23 mouse cellular contexts compared by ENCODE assay signal in the genomic region with DNA sequence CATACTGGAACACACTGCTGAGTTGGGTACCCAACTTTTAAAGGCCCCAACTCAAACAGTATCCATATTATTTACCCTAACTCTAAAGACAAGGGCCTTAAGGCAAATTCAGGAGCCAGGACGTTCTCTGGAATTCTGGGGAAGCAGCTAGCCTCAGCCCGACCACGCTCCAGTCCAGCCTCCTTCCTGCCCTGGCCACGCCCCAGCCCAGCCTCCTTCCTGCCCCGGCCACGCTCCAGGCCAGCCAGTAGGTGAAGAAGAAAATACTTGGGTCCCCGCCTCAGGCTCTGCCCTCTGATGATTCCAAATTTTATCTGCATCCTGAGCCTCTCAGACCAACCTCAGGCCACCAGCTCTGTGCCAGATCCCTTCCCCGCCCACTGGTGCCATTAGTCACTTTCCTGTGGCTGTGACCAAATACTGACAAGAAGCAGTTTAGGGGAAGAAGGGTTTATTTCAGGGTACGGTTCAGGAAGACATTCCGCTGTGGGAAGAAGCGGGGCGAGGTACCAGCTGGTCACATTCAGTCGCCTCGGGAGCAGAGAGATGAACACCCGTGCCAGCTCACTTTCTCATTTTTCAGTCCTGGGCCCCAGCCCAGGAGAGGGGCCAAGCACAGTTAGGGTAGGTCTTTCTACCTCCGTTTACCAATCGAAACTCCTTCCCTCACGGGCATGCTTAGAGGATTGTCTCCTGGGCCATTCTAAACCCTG. TPM values are rescaled to one million over a fixed set of nuclear protein-coding genes. Genes with fewer than 3 reads are reported as not detected.
DNase-seq lines count a peak whose midpoint lies in the region; ATAC-seq and TF ChIP-seq lines count a peak whose summit lies in the region.
"Had no signal": no experiment of that assay in that cellular context is flagged by ENCODE, and none has a peak within 500 bp of the region (broad histone marks: within the 10 kb centered on the region; RNA-seq: fewer than 3 reads in every experiment).

No protein-coding gene starts in this region.

- ATAC-seq in liver, embryonic 11.5 days (replicated peaks; ENCODE audit: low FRiP score), result peak; percentile 59; the same call in 1 of the 2 replicates
- 0 out of 2 replicates have a peak, but pooled peaks have one; percentile 26 for ATAC-seq in megakaryocyte progenitor cell, adult 5-6 weeks (replicated peaks; ENCODE audit: poor library complexity)
- no peak for ATAC-seq in hindbrain, embryonic 16.5 days
- no peak for ATAC-seq in midbrain, embryonic 14.5 days (ENCODE audit: low FRiP score, low TSS enrichment)
- ATAC-seq: forebrain, embryonic 15.5 days; liver, embryonic 12.5 days had no signal

- H3K4me1 ChIP-seq in liver, embryonic 11.5 days (replicated peaks; ENCODE audit: control insufficient read depth, insufficient read depth, low read length), result no peaks in the 10 kb centered on the region
- H3K4me1 ChIP-seq in E14TG2a.4 (replicated peaks; ENCODE audit: low read depth, low read length), result 0 out of 2 replicates have a peak, but pooled peaks cover 4% of the 10 kb centered on the region
- no peaks in the 10 kb centered on the region for H3K4me1 ChIP-seq in hindbrain, embryonic 16.5 days (ENCODE audit: control insufficient read depth, insufficient read depth, low read depth, low read length)
- H3K4me1 ChIP-seq in midbrain, embryonic 14.5 days (ENCODE audit: control insufficient read depth, insufficient read depth, low read length), result no peaks in the 10 kb centered on the region
- H3K4me1 ChIP-seq: forebrain, embryonic 15.5 days; hindbrain, embryonic 13.5 days; kidney, embryonic 15.5 days; liver, embryonic 12.5 days; midbrain, embryonic 12.5 days had no signal

- H3K36me3 ChIP-seq in liver, embryonic 11.5 days (ENCODE audit: control insufficient read depth, insufficient read depth, low read length), result no peaks in the 10 kb centered on the region
- no peaks in the 10 kb centered on the region for H3K36me3 ChIP-seq in E14TG2a.4 (ENCODE audit: insufficient read depth, low read length)
- H3K36me3 ChIP-seq in hindbrain, embryonic 16.5 days (ENCODE audit: control insufficient read depth, insufficient read depth, low read length), result no peaks in the 10 kb centered on the region
- no peaks in the 10 kb centered on the region for H3K36me3 ChIP-seq in midbrain, embryonic 14.5 days (ENCODE audit: control insufficient read depth, insufficient read depth, low read length)
- H3K36me3 ChIP-seq: forebrain, embryonic 15.5 days; hindbrain, embryonic 13.5 days; kidney, embryonic 15.5 days; liver, embryonic 12.5 days; midbrain, embryonic 12.5 days had no signal

- no peak overlapping the region for H3K4me3 ChIP-seq in gastrocnemius, adult 2 months
- H3K4me3 ChIP-seq in liver, embryonic 11.5 days (ENCODE audit: low read depth, low read length), result no peak overlapping the region
- H3K4me3 ChIP-seq in E14TG2a.4 (replicated peaks; ENCODE audit: low read length), result 0 out of 2 replicates have a peak overlapping the region, but pooled peaks have one; percentile 3
- no peak overlapping the region for H3K4me3 ChIP-seq in hindbrain, embryonic 16.5 days (ENCODE audit: low read length)
- no peak overlapping the region for H3K4me3 ChIP-seq in midbrain, embryonic 14.5 days (replicated peaks; ENCODE audit: low read depth, low read length)
- H3K4me3 ChIP-seq: forebrain, embryonic 15.5 days; hindbrain, embryonic 13.5 days; kidney, embryonic 15.5 days; liver, embryonic 12.5 days; midbrain, embryonic 12.5 days had no signal

- peak; percentile 28 for DNase-seq in gastrocnemius, adult 2 months
- DNase-seq in gastrocnemius, postnatal 36 days, result no peak
- DNase-seq in liver, embryonic 11.5 days (ENCODE audit: low spot score), result no peak
- DNase-seq in liver, result no peak
- no peak for DNase-seq in midbrain, embryonic 14.5 days
- DNase-seq: cerebellum, adult 11 months; cerebellum, postnatal 10 days; gastrocnemius, postnatal 25 days; heart, postnatal 10 days; layer of hippocampus, postnatal 36 days; lung, adult 2 months; lung, postnatal 4 days; spleen, adult 18-20 months had no signal

- H3K9me3 ChIP-seq in liver, embryonic 11.5 days (ENCODE audit: control insufficient read depth, low read length), result no peaks in the 10 kb centered on the region
- H3K9me3 ChIP-seq in E14TG2a.4 (ENCODE audit: low read length), result peaks cover 30% of the 10 kb centered on the region
- H3K9me3 ChIP-seq in hindbrain, embryonic 16.5 days (ENCODE audit: control insufficient read depth, low read length), result no peaks in the 10 kb centered on the region
- no peaks in the 10 kb centered on the region for H3K9me3 ChIP-seq in midbrain, embryonic 14.5 days (ENCODE audit: control insufficient read depth, low read length)
- H3K9me3 ChIP-seq: forebrain, embryonic 15.5 days; hindbrain, embryonic 13.5 days; kidney, embryonic 15.5 days; liver, embryonic 12.5 days; midbrain, embryonic 12.5 days had no signal

- no peak overlapping the region for H3K4me2 ChIP-seq in liver, embryonic 11.5 days
- H3K4me2 ChIP-seq in hindbrain, embryonic 16.5 days (ENCODE audit: low read length), result no peak overlapping the region
- no peak overlapping the region for H3K4me2 ChIP-seq in midbrain, embryonic 14.5 days (ENCODE audit: low read length)
- H3K4me2 ChIP-seq: forebrain, embryonic 15.5 days; heart, embryonic 11.5 days; hindbrain, embryonic 13.5 days; kidney, embryonic 15.5 days; liver, embryonic 12.5 days; midbrain, embryonic 12.5 days had no signal

- no peak for TF ChIP-seq CTCF in gastrocnemius, adult 2 months (IDR thresholded peaks at IDR 0.05)
- TF ChIP-seq CTCF in E14TG2a.4 (conservative IDR thresholded peaks at IDR 0.05; ENCODE audit: low read length), result no peak

- no peak overlapping the region for H3K27ac ChIP-seq in gastrocnemius, adult 2 months
- no peak overlapping the region for H3K27ac ChIP-seq in liver, embryonic 11.5 days (ENCODE audit: low read depth, low read length)
- H3K27ac ChIP-seq in hindbrain, embryonic 16.5 days (ENCODE audit: low read depth, low read length), result no peak overlapping the region
- no peak overlapping the region for H3K27ac ChIP-seq in midbrain, embryonic 14.5 days (replicated peaks; ENCODE audit: low read depth, low read length)
- H3K27ac ChIP-seq: forebrain, embryonic 15.5 days; hindbrain, embryonic 13.5 days; kidney, embryonic 15.5 days; liver, embryonic 12.5 days; midbrain, embryonic 12.5 days had no signal

- H3K9ac ChIP-seq in liver, embryonic 11.5 days (ENCODE audit: low read depth, low read length), result no peak overlapping the region
- no peak overlapping the region for H3K9ac ChIP-seq in hindbrain, embryonic 16.5 days (ENCODE audit: low read depth, low read length)
- H3K9ac ChIP-seq in midbrain, embryonic 14.5 days (replicated peaks; ENCODE audit: low read length), result no peak overlapping the region
- H3K9ac ChIP-seq: forebrain, embryonic 15.5 days; hindbrain, embryonic 13.5 days; kidney, embryonic 15.5 days; liver, embryonic 12.5 days; midbrain, embryonic 12.5 days had no signal

- intact Hi-C loops in gastrocnemius, adult 2 months (cut with DNase I), result loop anchor here (10.0 kb wide), 1 partner anchor 369 kb away; a partner anchor contains a TSS
- intact Hi-C loops in gastrocnemius, postnatal 36 days (cut with DNase I), result loop anchor here (10.0 kb wide), 1 partner anchor 389 kb away; no protein-coding TSS in a partner anchor

- WGBS in liver, embryonic 11.5 days, result 64% methylated on average over 18 of the region's 18 CpGs
- 86% methylated on average over 18 of the region's 18 CpGs for WGBS in hindbrain, embryonic 16.5 days
- 88% methylated on average over 18 of the region's 18 CpGs for WGBS in midbrain, embryonic 14.5 days

- no peaks in the 10 kb centered on the region for H3K27me3 ChIP-seq in liver, embryonic 11.5 days (replicated peaks; ENCODE audit: control insufficient read depth, insufficient read depth, low read length)
- H3K27me3 ChIP-seq in E14TG2a.4 (ENCODE audit: insufficient read depth, low read length), result no peaks in the 10 kb centered on the region
- no peaks in the 10 kb centered on the region for H3K27me3 ChIP-seq in hindbrain, embryonic 16.5 days (replicated peaks; ENCODE audit: control insufficient read depth, insufficient read depth, low read length)
- no peaks in the 10 kb centered on the region for H3K27me3 ChIP-seq in midbrain, embryonic 14.5 days (ENCODE audit: control insufficient read depth, insufficient read depth, low read length)
- H3K27me3 ChIP-seq: forebrain, embryonic 15.5 days; hindbrain, embryonic 13.5 days; kidney, embryonic 15.5 days; liver, embryonic 12.5 days; midbrain, embryonic 12.5 days had no signal

RNA-seq across cellular contexts. Expression of a gene that starts 57.1 kb away (rescaled TPM):
- 1 to 10 TPM in 1 of 2 experiments, under 1 TPM in 1; 0.69 to 1.1 TPM for total RNA-seq in gastrocnemius, adult 2 months (2021)
- total RNA-seq in gastrocnemius, postnatal 36 days (2021), result under 1 TPM; 0.77 to 0.79 TPM
- 0.04 and 0.21 TPM in 2 replicates for polyA plus RNA-seq in liver, embryonic 11.5 days (2014; fragmentation: Nextera tagmentation; extraction: Ambion mirVana)
- not detected in 2 replicates for total RNA-seq in megakaryocyte progenitor cell, adult 5-6 weeks (2015)
- not detected in 2 replicates for total RNA-seq in megakaryocyte progenitor cell, adult 5-6 weeks (2017)
- 0.84 and 1.8 TPM in 2 replicates for polyA plus RNA-seq in hindbrain, embryonic 16.5 days (2015; fragmentation: Nextera tagmentation; extraction: Ambion mirVana)
- polyA plus RNA-seq in midbrain, embryonic 14.5 days (2014; fragmentation: Nextera tagmentation; extraction: Ambion mirVana), result 0.19 and 0.37 TPM in 2 replicates
- polyA plus RNA-seq: forebrain, embryonic 15.5 days; liver, embryonic 12.5 days; thymus, postnatal 0 days had no signal

Comparison
In these comparisons a context has a peak if more than half of its experiments do, and no peak if none do; other contexts are left out.
1. ATAC-seq: peak in liver, embryonic 11.5 days (single experiment) and megakaryocyte progenitor cell, adult 5-6 weeks (single experiment); none in hindbrain, embryonic 16.5 days (single experiment) and midbrain, embryonic 14.5 days (single experiment).